Mouse (Mus musculus): Measurements from ENCODE around the gene Msrb2. TPM values are rescaled to one million over a fixed set of nuclear protein-coding genes. Genes with fewer than 3 reads are reported as not detected.

The Msrb2 gene
- 5.3 and 5.8 TPM in 2 replicates for polyA plus RNA-seq (2011; ENCODE audit: insufficient read depth, insufficient read length, low read depth, missing spikeins)

DNA sequence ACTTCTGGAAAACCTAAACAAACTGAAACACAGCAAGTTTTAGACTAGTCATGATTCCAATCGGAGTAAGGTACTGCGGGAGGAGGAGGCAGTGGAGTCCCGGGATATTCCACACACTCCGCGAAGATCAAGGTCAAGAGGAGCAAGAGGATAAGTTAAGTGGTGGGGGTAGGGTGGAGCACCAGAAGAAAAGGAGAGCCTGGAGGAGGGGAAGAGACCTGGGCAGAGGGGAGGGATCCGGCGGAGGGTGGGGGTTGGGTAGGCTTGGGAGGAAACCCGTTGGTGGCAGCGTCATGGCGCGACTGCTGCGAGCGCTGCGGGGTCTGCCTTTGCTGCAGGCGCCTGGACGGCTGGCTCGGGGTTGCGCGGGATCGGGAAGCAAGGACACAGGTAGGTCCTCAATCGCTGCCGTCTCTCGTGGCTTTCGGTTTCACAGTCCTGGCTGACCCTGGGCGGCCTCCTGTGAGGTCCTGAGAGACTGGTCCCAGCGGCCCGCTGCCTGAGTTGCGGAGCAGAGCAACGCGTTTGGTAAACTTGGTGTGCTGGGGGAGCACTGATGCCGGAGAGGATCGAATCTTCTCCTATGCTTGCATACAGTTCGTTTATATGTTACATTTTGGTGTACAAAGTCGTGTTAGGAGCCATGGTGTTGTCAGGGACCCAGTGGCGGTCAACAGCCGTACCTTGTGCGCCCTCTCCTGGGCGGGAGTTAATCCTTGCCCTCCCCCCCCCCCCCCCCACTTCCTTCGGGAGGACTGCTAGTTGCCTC is at the start of gene Msrb2:
Gene Msrb2 (plus strand): TSS at position 51 of the 769 bp plus-strand sequence.
- Histone ChIP-seq H3K9me3 (replicated peaks; ENCODE audit: control insufficient read depth, insufficient read depth, low read length, poor library complexity, severe bottlenecking) (no peaks in the 10 kb centered on the region), H3K27me3 (ENCODE audit: control insufficient read depth, insufficient read depth, low read length, poor library complexity, severe bottlenecking) (no peaks in the 10 kb centered on the region), H3K9ac (ENCODE audit: low read depth, poor library complexity, severe bottlenecking) (peak within 1 kb of the TSS; percentile 73), H3K4me1 (ENCODE audit: control insufficient read depth, insufficient read depth, low read length) (no peaks in the 10 kb centered on the region), H3K27ac (ENCODE audit: insufficient read depth, low read length) (0 out of 2 replicates have a peak within 1 kb of the TSS, but pooled peaks have one; percentile 13), H3K4me3 (ENCODE audit: low read depth, low read length) (peak within 1 kb of the TSS; percentile 92), H3K36me3 (ENCODE audit: control insufficient read depth, insufficient read depth, low read length, poor library complexity, severe bottlenecking) (no peaks in the 10 kb centered on the region)
- TF ChIP-seq POLR2A (IDR thresholded peaks at IDR 0.05; ENCODE audit: insufficient read depth, low read length) (no peak), CTCF (IDR thresholded peaks at IDR 0.05; ENCODE audit: low read depth, low read length) (peak; percentile 48), EP300 (IDR thresholded peaks at IDR 0.05; ENCODE audit: insufficient read depth, low read depth, low read length) (0 out of 2 replicates have a peak, but pooled peaks have one; percentile 15)

DNA sequence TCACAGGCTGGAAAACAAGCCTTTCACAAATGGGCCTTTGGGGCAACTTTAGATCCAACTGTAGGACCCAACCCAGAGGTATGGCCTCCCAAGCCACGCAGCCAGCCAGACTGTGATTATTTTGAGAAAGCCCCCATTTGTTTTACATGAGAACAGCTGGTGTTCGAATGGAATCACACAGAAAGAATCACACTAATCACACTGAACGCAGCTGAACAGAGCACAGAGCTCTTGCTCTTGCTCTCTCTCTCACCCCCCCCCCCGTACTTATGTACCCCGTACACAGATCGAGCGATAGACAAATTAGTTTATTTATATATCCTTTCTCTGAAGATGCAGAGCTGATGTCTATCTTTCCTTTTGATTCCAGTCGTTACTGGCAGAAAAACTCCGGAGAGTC is 48.8 kb upstream of the Msrb2 start:
- Histone ChIP-seq H3K4me3 (ENCODE audit: low read depth, low read length) (no peak overlapping the region), H3K27me3 (ENCODE audit: control insufficient read depth, insufficient read depth, low read length, poor library complexity, severe bottlenecking) (no peaks in the 10 kb centered on the region), H3K27ac (ENCODE audit: insufficient read depth, low read length) (no peak overlapping the region), H3K9ac (ENCODE audit: low read depth, poor library complexity, severe bottlenecking) (no peak overlapping the region), H3K4me1 (ENCODE audit: control insufficient read depth, insufficient read depth, low read length) (no peaks in the 10 kb centered on the region), H3K9me3 (replicated peaks; ENCODE audit: control insufficient read depth, insufficient read depth, low read length, poor library complexity, severe bottlenecking) (no peaks in the 10 kb centered on the region; the same call in 1 of the 2 replicates), H3K36me3 (ENCODE audit: control insufficient read depth, insufficient read depth, low read length, poor library complexity, severe bottlenecking) (no peaks in the 10 kb centered on the region)
- no peak for TF ChIP-seq EP300 (IDR thresholded peaks at IDR 0.05; ENCODE audit: insufficient read depth, low read depth, low read length)
- TF ChIP-seq CTCF (IDR thresholded peaks at IDR 0.05; ENCODE audit: low read depth, low read length): no peak
- no peak for TF ChIP-seq POLR2A (IDR thresholded peaks at IDR 0.05; ENCODE audit: insufficient read depth, low read length)

DNA sequence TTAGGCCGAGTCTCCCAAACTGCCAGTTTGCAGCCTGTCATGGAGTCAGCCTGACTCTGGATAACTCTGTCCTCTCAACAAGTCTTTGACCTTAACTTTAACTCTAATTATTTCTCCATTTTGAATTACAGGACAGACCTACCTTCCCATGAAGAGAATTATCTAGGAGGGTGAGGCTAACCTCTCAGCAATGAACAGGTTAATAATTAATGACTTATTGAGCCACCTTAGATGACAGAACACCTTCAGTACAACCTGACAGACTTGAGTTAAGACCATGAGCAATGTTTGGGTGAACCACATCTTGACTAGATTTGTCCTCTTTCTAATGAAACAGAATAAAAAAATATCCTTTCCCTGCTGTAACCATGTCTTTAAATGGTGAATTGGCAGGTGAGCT is 44.9 kb upstream of the Msrb2 start:
- no peaks in the 10 kb centered on the region for H3K27me3 ChIP-seq (ENCODE audit: control insufficient read depth, insufficient read depth, low read length, poor library complexity, severe bottlenecking)
- H3K9ac ChIP-seq (ENCODE audit: low read depth, poor library complexity, severe bottlenecking): no peak overlapping the region
- TF ChIP-seq CTCF (IDR thresholded peaks at IDR 0.05; ENCODE audit: low read depth, low read length) (no peak), POLR2A (IDR thresholded peaks at IDR 0.05; ENCODE audit: insufficient read depth, low read length) (no peak), EP300 (IDR thresholded peaks at IDR 0.05; ENCODE audit: insufficient read depth, low read depth, low read length) (no peak)
- H3K4me1 ChIP-seq (ENCODE audit: control insufficient read depth, insufficient read depth, low read length): no peaks in the 10 kb centered on the region
- H3K27ac ChIP-seq (ENCODE audit: insufficient read depth, low read length): no peak overlapping the region
- H3K9me3 ChIP-seq (replicated peaks; ENCODE audit: control insufficient read depth, insufficient read depth, low read length, poor library complexity, severe bottlenecking): no peaks in the 10 kb centered on the region; the same call in 1 of the 2 replicates
- no peak overlapping the region for H3K4me3 ChIP-seq (ENCODE audit: low read depth, low read length)
- H3K36me3 ChIP-seq (ENCODE audit: control insufficient read depth, insufficient read depth, low read length, poor library complexity, severe bottlenecking): no peaks in the 10 kb centered on the region

DNA sequence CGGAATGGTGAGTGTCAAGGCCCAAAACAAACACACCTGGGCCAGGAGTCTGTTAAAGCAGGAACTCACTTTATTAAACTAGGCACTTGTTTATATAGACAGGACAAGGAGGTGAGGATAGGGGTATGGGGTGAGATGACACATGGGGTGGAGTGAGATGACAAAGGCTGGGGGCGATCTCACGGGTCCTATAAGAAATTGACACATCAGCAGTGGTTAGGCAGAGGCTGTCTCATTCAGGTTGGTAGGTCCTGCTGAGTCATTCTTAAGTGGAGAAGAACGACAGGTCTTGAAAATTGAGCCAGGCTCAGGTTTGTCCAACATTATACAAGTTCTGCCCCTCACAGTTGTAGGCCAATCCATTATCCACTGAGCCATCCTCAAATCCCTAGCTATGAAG is 43.4 kb upstream of the Msrb2 start:
- Histone ChIP-seq H3K9me3 (replicated peaks; ENCODE audit: control insufficient read depth, insufficient read depth, low read length, poor library complexity, severe bottlenecking) (no peaks in the 10 kb centered on the region; the same call in 1 of the 2 replicates), H3K36me3 (ENCODE audit: control insufficient read depth, insufficient read depth, low read length, poor library complexity, severe bottlenecking) (no peaks in the 10 kb centered on the region)
- TF ChIP-seq CTCF (IDR thresholded peaks at IDR 0.05; ENCODE audit: low read depth, low read length) (no peak), EP300 (IDR thresholded peaks at IDR 0.05; ENCODE audit: insufficient read depth, low read depth, low read length) (no peak), POLR2A (IDR thresholded peaks at IDR 0.05; ENCODE audit: insufficient read depth, low read length) (no peak)

DNA sequence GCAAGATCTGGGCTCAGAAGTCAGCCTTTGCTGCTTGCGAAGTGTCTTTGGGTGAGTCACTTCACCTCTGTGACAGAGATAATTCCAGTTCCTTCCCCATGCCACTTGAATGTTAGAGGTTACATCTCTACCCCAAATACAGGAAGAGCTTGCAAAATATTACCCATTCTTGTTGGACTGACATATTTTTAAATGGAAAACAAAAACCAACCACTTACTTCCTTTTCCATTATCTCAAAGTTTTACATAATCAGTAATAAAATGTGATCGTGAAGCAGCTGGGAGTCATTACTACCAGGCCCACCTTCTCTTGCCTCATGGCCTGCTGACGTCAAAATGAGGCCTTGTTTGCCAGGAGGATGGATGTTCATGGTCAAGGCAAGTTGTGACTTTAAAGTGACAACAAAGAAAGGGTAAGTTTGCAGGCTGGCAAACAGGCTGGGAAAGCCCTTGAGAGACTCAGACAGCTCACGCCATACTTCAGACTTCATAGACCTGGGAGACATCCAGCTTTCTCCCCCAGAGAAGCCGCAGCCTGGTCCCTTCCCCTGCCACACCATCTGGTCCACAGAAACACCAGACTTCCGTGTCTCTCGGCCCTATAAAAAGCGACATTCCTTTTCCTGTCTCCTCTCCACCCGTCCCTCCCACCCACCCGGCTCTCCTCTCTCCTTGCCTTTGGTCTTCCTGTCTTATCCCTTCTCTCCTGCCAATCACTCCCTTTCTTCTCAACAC is 27.2 kb upstream of the Msrb2 start:
- Histone ChIP-seq H3K4me1 (ENCODE audit: control insufficient read depth, insufficient read depth, low read length) (no peaks in the 10 kb centered on the region), H3K27ac (ENCODE audit: insufficient read depth, low read length) (no peak overlapping the region), H3K9ac (ENCODE audit: low read depth, poor library complexity, severe bottlenecking) (no peak overlapping the region), H3K9me3 (replicated peaks; ENCODE audit: control insufficient read depth, insufficient read depth, low read length, poor library complexity, severe bottlenecking) (no peaks in the 10 kb centered on the region), H3K4me3 (ENCODE audit: low read depth, low read length) (no peak overlapping the region), H3K36me3 (ENCODE audit: control insufficient read depth, insufficient read depth, low read length, poor library complexity, severe bottlenecking) (no peaks in the 10 kb centered on the region), H3K27me3 (ENCODE audit: control insufficient read depth, insufficient read depth, low read length, poor library complexity, severe bottlenecking) (no peaks in the 10 kb centered on the region)
- no peak for TF ChIP-seq CTCF (IDR thresholded peaks at IDR 0.05; ENCODE audit: low read depth, low read length)
- no peak for TF ChIP-seq POLR2A (IDR thresholded peaks at IDR 0.05; ENCODE audit: insufficient read depth, low read length)
- TF ChIP-seq EP300 (IDR thresholded peaks at IDR 0.05; ENCODE audit: insufficient read depth, low read depth, low read length): no peak

More for the DNA sequence above, 43.4 kb upstream of the Msrb2 start:
- Histone ChIP-seq H3K27me3 (ENCODE audit: control insufficient read depth, insufficient read depth, low read length, poor library complexity, severe bottlenecking) (no peaks in the 10 kb centered on the region), H3K4me1 (ENCODE audit: control insufficient read depth, insufficient read depth, low read length) (no peaks in the 10 kb centered on the region), H3K4me3 (ENCODE audit: low read depth, low read length) (no peak overlapping the region), H3K9ac (ENCODE audit: low read depth, poor library complexity, severe bottlenecking) (no peak overlapping the region), H3K27ac (ENCODE audit: insufficient read depth, low read length) (no peak overlapping the region)

All from ES-Bruce4 (cell line).